Mouse (Mus musculus): ENCODE data around the gene Tra2a. TPM values are rescaled to one million over a fixed set of nuclear protein-coding genes. Genes with fewer than 3 reads are reported as not detected.
"Not testable (repeated sequence)": the region's sequence is repeated elsewhere in the genome, so short reads cannot be mapped to it uniquely, and the experiment has no call there.

Tra2a gene
- 10 to 100 TPM; 26.2 to 29.9 TPM for total RNA-seq (2021)
- long read RNA-seq, experiment 1, partial matches to known transcripts, result 0 of 1 reads
- long read RNA-seq, experiment 1, other reads (novel, unspliced or antisense), result 0 of 1 reads
- long read RNA-seq, experiment 2, partial matches to known transcripts, result 1 of 2 reads
- long read RNA-seq, experiment 2, other reads (novel, unspliced or antisense), result 0 of 2 reads

GRCm38 (mm10) chr6:49263847-49264243, at the start of gene Tra2a:
Gene Tra2a (minus strand): TSS chr6:49264033.
- DNase-seq, result peak; percentile 98

- DNase-seq, result no peak
Measured at GRCm38 (mm10) chr6:49298286-49298685, 34.5 kb upstream of the Tra2a start.

- DNase-seq, result peak; percentile 57 to 79
Measured at GRCm38 (mm10) chr6:49282122-49282521, 18.3 kb upstream of the Tra2a start.

GRCm38 (mm10) chr6:49280942-49281341, 17.1 kb upstream of the Tra2a start:
- no peak for DNase-seq

- no peak for DNase-seq
Measured at GRCm38 (mm10) chr6:49275296-49275695, 11.5 kb upstream of the Tra2a start.

GRCm38 (mm10) chr6:49274416-49275091, 10.7 kb upstream of the Tra2a start:
- no peak for DNase-seq

- no peak for DNase-seq
Measured at GRCm38 (mm10) chr6:49273934-49274333, 10.1 kb upstream of the Tra2a start.

GRCm38 (mm10) chr6:49272863-49273262, 9.0 kb upstream of the Tra2a start:
- DNase-seq, result no peak

GRCm38 (mm10) chr6:49271815-49272214, 8.0 kb upstream of the Tra2a start:
- DNase-seq, result no peak

GRCm38 (mm10) chr6:49269923-49270322, 6.1 kb upstream of the Tra2a start:
- no peak for DNase-seq

- DNase-seq, result peak; percentile 71 to 92
Measured at GRCm38 (mm10) chr6:49269200-49269599, 5.4 kb upstream of the Tra2a start.

- DNase-seq, result no peak
Measured at GRCm38 (mm10) chr6:49267686-49268085, 3.9 kb upstream of the Tra2a start.

GRCm38 (mm10) chr6:49265207-49265606, 1.4 kb upstream of the Tra2a start:
- not testable (repeated sequence) for DNase-seq

GRCm38 (mm10) chr6:49264446-49264845, 613 bp upstream of the Tra2a start:
- not testable (repeated sequence) for DNase-seq

- DNase-seq, result peak in 1 of 2 experiments; percentile 71
Measured at GRCm38 (mm10) chr6:49263081-49263846, 569 bp downstream of the Tra2a start.

- peak in 1 of 2 experiments; percentile 46 for DNase-seq
Measured at GRCm38 (mm10) chr6:49262421-49262820, 1.4 kb downstream of the Tra2a start.

- no peak for DNase-seq
Measured at GRCm38 (mm10) chr6:49259711-49260110, 4.1 kb downstream of the Tra2a start.

- DNase-seq, result no peak
Measured at GRCm38 (mm10) chr6:49257880-49258279, 6.0 kb downstream of the Tra2a start.

GRCm38 (mm10) chr6:49252207-49252606, 11.6 kb downstream of the Tra2a start:
- DNase-seq, result no peak

GRCm38 (mm10) chr6:49251199-49251598, 12.6 kb downstream of the Tra2a start:
- DNase-seq, result no peak

- peak in 1 of 2 experiments; percentile 45 for DNase-seq
Measured at GRCm38 (mm10) chr6:49247246-49247645, 16.6 kb downstream of the Tra2a start.

GRCm38 (mm10) chr6:49242331-49242730, 21.5 kb downstream of the Tra2a start:
- no peak for DNase-seq

- DNase-seq, result no peak
Measured at GRCm38 (mm10) chr6:49241562-49241961, 22.3 kb downstream of the Tra2a start.

All from heart, adult 18-20 months (tissue).